Mouse (Mus musculus) forebrain, embryonic 16.5 days (tissue): ENCODE measurements around the gene 2610507B11Rik. TPM values are rescaled to one million over a fixed set of nuclear protein-coding genes. Genes with fewer than 3 reads are reported as not detected.
A peak's percentile ranks its signal among the peaks of the same experiment; 100 is the strongest.

ENCODE experiments used
- ATAC-seq: fragments of 200-750 bp; cut with Nextera tagmentation; 2 replicates; pipeline ENCODE4 v1.8.0; 2017; ENCODE audit warnings: mild to moderate bottlenecking, moderate library complexity
- H3K27ac ChIP-seq: fragments of 300-500 bp; sonication (generic); 2 replicates; pipeline ENCODE4 v1.5.1; 2014; ENCODE audit warnings: low read length, control low read depth
- H3K27me3 ChIP-seq: fragments of 300-500 bp; sonication (generic); replicated peaks from 2 replicates; pipeline ENCODE4 v1.6.1; 2014; ENCODE audit warnings: low read length; ENCODE audit not compliant: control insufficient read depth, insufficient read depth
- H3K36me3 ChIP-seq: fragments of 300-500 bp; sonication (generic); 2 replicates; pipeline ENCODE4 v1.6.1; 2014; ENCODE audit not compliant: control insufficient read depth, insufficient read depth
- H3K4me1 ChIP-seq: fragments of 300-500 bp; sonication (generic); replicated peaks from 2 replicates; pipeline ENCODE4 v1.6.1; 2014; ENCODE audit warnings: low read length; ENCODE audit not compliant: control insufficient read depth, insufficient read depth
- H3K4me2 ChIP-seq: fragments of 300-500 bp; sonication (generic); 2 replicates; pipeline ENCODE4 v1.6.1; 2014; ENCODE audit warnings: mild to moderate bottlenecking, low read length, control low read depth
- H3K4me3 ChIP-seq: fragments of 300-500 bp; sonication (generic); replicated peaks from 2 replicates; pipeline ENCODE4 v1.5.1; 2014; ENCODE audit warnings: mild to moderate bottlenecking, low read length, control low read depth
- H3K9ac ChIP-seq: fragments of 300-500 bp; sonication (generic); replicated peaks from 2 replicates; pipeline ENCODE4 v1.6.1; 2014; ENCODE audit warnings: low read depth, low read length, control low read depth
- H3K9me3 ChIP-seq: fragments of 300-500 bp; sonication (generic); 2 replicates; pipeline ENCODE4 v1.6.1; 2016; ENCODE audit warnings: low read length; ENCODE audit not compliant: control insufficient read depth
- WGBS: fragments of 180-500 bp; shearing (Covaris S2); extraction: QIAGEN DNeasy Blood & Tissue Kit; methylation state at CpG from one replicate; pipeline ENCODE4 v1.1.7; 2014; 5-methylcytosine and 5-hydroxymethylcytosine counted together
- polyA plus RNA-seq: library from polyadenylated mRNA; unstranded; fragments of >200 nt; fragmentation: Nextera tagmentation; extraction: Ambion mirVana; gene quantifications from 2 replicates; pipeline ENCODE4 v1.2.1, GENCODE M21; 2015

2610507B11Rik gene
- polyA plus RNA-seq, 1 experiment from 2014 or later: 56.4 TPM

GRCm38 (mm10) chr11:78327634-78328511, 66.3 kb downstream of the 2610507B11Rik start, which contains the start of gene Pigs:
Pigs (plus strand) TSS chr11:78328415.
- peak within 1 kb of the TSS; percentile 79 for H3K4me2 ChIP-seq
- H3K27me3 ChIP-seq: no peaks in the 10 kb centered on the region
- H3K27ac ChIP-seq: peak within 1 kb of the TSS; percentile 53
- no peaks in the 10 kb centered on the region for H3K9me3 ChIP-seq
- no peaks in the 10 kb centered on the region for H3K36me3 ChIP-seq
- H3K4me3 ChIP-seq: peak within 1 kb of the TSS; percentile 82
- 12% methylated on average over 37 of the region's 37 CpGs for WGBS
- H3K9ac ChIP-seq: peak within 1 kb of the TSS; percentile 87
- H3K4me1 ChIP-seq: peaks cover 22% of the 10 kb centered on the region
- ATAC-seq: peak; percentile 97

GRCm38 (mm10) chr11:78328512-78329056, 67.0 kb downstream of the 2610507B11Rik start:
- ATAC-seq: peak; percentile 68
- H3K9me3 ChIP-seq: no peaks in the 10 kb centered on the region
- H3K27ac ChIP-seq: peak overlapping the region; percentile 19
- peak overlapping the region; percentile 87 for H3K9ac ChIP-seq
- no peaks in the 10 kb centered on the region for H3K27me3 ChIP-seq
- peaks cover 18% of the 10 kb centered on the region for H3K4me1 ChIP-seq
- peak overlapping the region; percentile 82 for H3K4me3 ChIP-seq
- no peaks in the 10 kb centered on the region for H3K36me3 ChIP-seq
- under 1% methylated on average over 35 of the region's 41 CpGs for WGBS
- peak overlapping the region; percentile 78 for H3K4me2 ChIP-seq

- peaks cover 7% of the 10 kb centered on the region for H3K36me3 ChIP-seq
- no peak overlapping the region for H3K9ac ChIP-seq
- WGBS: 95% methylated on average over 12 of the region's 12 CpGs
- no peaks in the 10 kb centered on the region for H3K27me3 ChIP-seq
- H3K9me3 ChIP-seq: no peaks in the 10 kb centered on the region
- H3K27ac ChIP-seq: no peak overlapping the region
- peaks cover 11% of the 10 kb centered on the region for H3K4me1 ChIP-seq
- H3K4me2 ChIP-seq: no peak overlapping the region
- H3K4me3 ChIP-seq: no peak overlapping the region
- no peak for ATAC-seq
Observed at GRCm38 (mm10) chr11:78332676-78333075, 71.1 kb downstream of the 2610507B11Rik start.

- H3K4me3 ChIP-seq: no peak overlapping the region
- H3K36me3 ChIP-seq: peaks cover 8% of the 10 kb centered on the region
- no peak overlapping the region for H3K4me2 ChIP-seq
- H3K9ac ChIP-seq: no peak overlapping the region
- no peaks in the 10 kb centered on the region for H3K9me3 ChIP-seq
- peaks cover 8% of the 10 kb centered on the region for H3K4me1 ChIP-seq
- no peak for ATAC-seq
- 96% methylated on average over 5 of the region's 5 CpGs for WGBS
- no peak overlapping the region for H3K27ac ChIP-seq
- no peaks in the 10 kb centered on the region for H3K27me3 ChIP-seq
Observed at GRCm38 (mm10) chr11:78333992-78334391, 72.4 kb downstream of the 2610507B11Rik start.

- Histone ChIP-seq H3K27ac (no peak overlapping the region), H3K9me3 (no peaks in the 10 kb centered on the region), H3K4me2 (no peak overlapping the region), H3K9ac (no peak overlapping the region), H3K27me3 (no peaks in the 10 kb centered on the region), H3K36me3 (peaks cover 14% of the 10 kb centered on the region), H3K4me1 (no peaks in the 10 kb centered on the region), H3K4me3 (no peak overlapping the region)
- 97% methylated on average over 8 of the region's 8 CpGs for WGBS
- no peak for ATAC-seq
Observed at GRCm38 (mm10) chr11:78337040-78337439, 75.5 kb downstream of the 2610507B11Rik start.

Other genes with a start within 250 kb of the 2610507B11Rik start
- gene Dhrs13, start 229.5 kb upstream of the 2610507B11Rik start, polyA plus RNA-seq: 29.5 and 33.8 TPM in 2 replicates
- 101 and 106 TPM in 2 replicates for gene Flot2, start 223.8 kb upstream of the 2610507B11Rik start, polyA plus RNA-seq
- 34.2 and 34.3 TPM in 2 replicates for gene Eral1, start 181.4 kb upstream of the 2610507B11Rik start, polyA plus RNA-seq
- 18.8 and 21.1 TPM in 2 replicates for gene Fam222b, start 167.1 kb upstream of the 2610507B11Rik start, polyA plus RNA-seq
- 122 and 124 TPM in 2 replicates for gene Traf4, start 96.2 kb upstream of the 2610507B11Rik start, polyA plus RNA-seq
- gene Nek8, start 85.1 kb upstream of the 2610507B11Rik start, polyA plus RNA-seq: 5.1 and 6.0 TPM in 2 replicates
- gene Tlcd1, start 85.0 kb upstream of the 2610507B11Rik start, polyA plus RNA-seq: 5.4 and 6.5 TPM in 2 replicates
- 758 and 831 TPM in 2 replicates for gene Rpl23a, start 78.2 kb upstream of the 2610507B11Rik start, polyA plus RNA-seq
- 53.9 and 56.9 TPM in 2 replicates for gene Rab34, start 73.3 kb upstream of the 2610507B11Rik start, polyA plus RNA-seq
- 0.94 and 3.0 TPM in 2 replicates for gene Proca1, start 68.4 kb upstream of the 2610507B11Rik start, polyA plus RNA-seq
- 71.8 and 73.0 TPM in 2 replicates for gene Sdf2, start 16.0 kb upstream of the 2610507B11Rik start, polyA plus RNA-seq
- 33.7 and 34.6 TPM in 2 replicates for gene Supt6, start 15.8 kb upstream of the 2610507B11Rik start, polyA plus RNA-seq
- not detected in 2 replicates for gene BC030499, start 29.1 kb downstream of the 2610507B11Rik start, polyA plus RNA-seq
- gene Spag5, start 39.8 kb downstream of the 2610507B11Rik start, polyA plus RNA-seq: 21.6 and 22.1 TPM in 2 replicates
- 152 and 186 TPM in 2 replicates for gene Aldoc, start 61.2 kb downstream of the 2610507B11Rik start, polyA plus RNA-seq
- 61.1 and 61.4 TPM in 2 replicates for gene Pigs, start 66.7 kb downstream of the 2610507B11Rik start, polyA plus RNA-seq
- 68.6 and 69.1 TPM in 2 replicates for gene Unc119, start 81.7 kb downstream of the 2610507B11Rik start, polyA plus RNA-seq
- not detected in 2 replicates for gene Foxn1, start 124.8 kb downstream of the 2610507B11Rik start, polyA plus RNA-seq
- not detected in 2 replicates for gene Slc13a2, start 160.5 kb downstream of the 2610507B11Rik start, polyA plus RNA-seq
- gene Slc46a1, start 203.9 kb downstream of the 2610507B11Rik start, polyA plus RNA-seq: 18.3 and 19.8 TPM in 2 replicates
- 51.6 and 56.6 TPM in 2 replicates for gene Sarm1, start 236.0 kb downstream of the 2610507B11Rik start, polyA plus RNA-seq
- 76.0 and 99.3 TPM in 2 replicates for gene Vtn, start 237.3 kb downstream of the 2610507B11Rik start, polyA plus RNA-seq
- gene Sebox, start 241.7 kb downstream of the 2610507B11Rik start, polyA plus RNA-seq: 0.16 and 0.19 TPM in 2 replicates